Mouse (Mus musculus) macrophage (primary cell): ENCODE results near the gene Klri2. TPM values are rescaled to one million over a fixed set of nuclear protein-coding genes. Genes with fewer than 3 reads are reported as not detected.

Source experiments
- polyA plus RNA-seq: library from polyadenylated mRNA; stranded (reverse); fragments of 250-400 nt; gene quantifications from 3 replicates; pipeline ENCODE4 v1.2.4, GENCODE M21; 2018; ENCODE audit warnings: inconsistent platforms

Klri2 gene
- polyA plus RNA-seq, 1 experiment from 2014 or later, result 0.07 TPM

Other genes with a start within 250 kb of the Klri2 start
- 0.28 to 0.32 TPM (median 0.30 TPM) in 3 replicates for gene Olr1, start 233.3 kb downstream of the Klri2 start, polyA plus RNA-seq
- gene Tmem52b, start 227.9 kb downstream of the Klri2 start, polyA plus RNA-seq, result not detected in 3 replicates
- gene Gabarapl1, start 207.3 kb downstream of the Klri2 start, polyA plus RNA-seq, result 89.2 to 276 TPM (median 184 TPM) in 3 replicates
- not detected in 3 replicates for gene Klre1, start 162.6 kb downstream of the Klri2 start, polyA plus RNA-seq
- 0.64 to 1.4 TPM (median 0.66 TPM) in 3 replicates for gene Klrd1, start 148.7 kb downstream of the Klri2 start, polyA plus RNA-seq
- gene Klrk1, start 116.6 kb downstream of the Klri2 start, polyA plus RNA-seq, result 0.21 to 2.0 TPM (median 1.7 TPM) in 3 replicates
- not detected in 3 replicates for gene Klrc3, start 97.1 kb downstream of the Klri2 start, polyA plus RNA-seq
- not detected in 3 replicates for gene Klrc2, start 79.8 kb downstream of the Klri2 start, polyA plus RNA-seq
- gene Klrc1, start 61.5 kb downstream of the Klri2 start, polyA plus RNA-seq, result 0.07 TPM in 1 of 3 replicates, not detected in the others
- not detected in 3 replicates for gene Klri1, start 23.4 kb downstream of the Klri2 start, polyA plus RNA-seq
- not detected in 3 replicates for gene Gm156, start 43.8 kb upstream of the Klri2 start, polyA plus RNA-seq
- gene Gm17631, start 122.2 kb upstream of the Klri2 start, polyA plus RNA-seq, result not detected in 3 replicates
- 0.98 to 1.4 TPM in 2 of 3 replicates, not detected in the other for gene Klra17, start 136.2 kb upstream of the Klri2 start, polyA plus RNA-seq
- not detected in 3 replicates for gene Klra5, start 177.2 kb upstream of the Klri2 start, polyA plus RNA-seq